ENCODE assay signal across 26 mouse cellular contexts in genomic region chr19:10855422-10855821, GRCm38 (mm10). TPM values are rescaled to one million over a fixed set of nuclear protein-coding genes. Genes with fewer than 3 reads are reported as not detected.
DNase-seq lines count a peak whose midpoint lies in the region; ATAC-seq lines count a peak whose summit lies in the region.
"Had no signal": no experiment of that assay in that cellular context is flagged by ENCODE, and none has a peak within 500 bp of the region (broad histone marks: within the 10 kb centered on the region; RNA-seq: fewer than 3 reads in every experiment).

No protein-coding gene starts in this region.

- H3K27ac ChIP-seq in embryonic facial prominence, embryonic 15.5 days (replicated peaks), result peak overlapping the region; percentile 36; the same call in 1 of the 2 replicates
- no peak overlapping the region for H3K27ac ChIP-seq in embryonic facial prominence, embryonic 10.5 days (replicated peaks)
- 0 out of 2 replicates have a peak overlapping the region, but pooled peaks have one; percentile 0 for H3K27ac ChIP-seq in hindbrain, embryonic 13.5 days
- H3K27ac ChIP-seq in hindbrain, embryonic 12.5 days, result no peak overlapping the region
- H3K27ac ChIP-seq in midbrain, embryonic 11.5 days (ENCODE audit: low read depth, low read length), result no peak overlapping the region
- no peak overlapping the region for H3K27ac ChIP-seq in midbrain, embryonic 16.5 days (ENCODE audit: low read length)
- H3K27ac ChIP-seq in macrophage, result peak overlapping the region; percentile 65
- H3K27ac ChIP-seq: forebrain, embryonic 13.5 days had no signal

- WGBS in embryonic facial prominence, embryonic 15.5 days, result 72% methylated on average over 3 of the region's 3 CpGs
- 83% methylated on average over 3 of the region's 3 CpGs for WGBS in embryonic facial prominence, embryonic 10.5 days
- 91% methylated on average over 3 of the region's 3 CpGs for WGBS in hindbrain, embryonic 13.5 days
- WGBS in hindbrain, embryonic 12.5 days, result 88% methylated on average over 3 of the region's 3 CpGs
- 92% methylated on average over 3 of the region's 3 CpGs for WGBS in midbrain, embryonic 11.5 days
- WGBS in midbrain, embryonic 16.5 days, result 96% methylated on average over 3 of the region's 3 CpGs
- WGBS in macrophage (ENCODE audit: missing documents), result 75% methylated on average over 2 of the region's 3 CpGs

- H3K27me3 ChIP-seq in embryonic facial prominence, embryonic 15.5 days, result no peaks in the 10 kb centered on the region
- H3K27me3 ChIP-seq in embryonic facial prominence, embryonic 10.5 days (replicated peaks; ENCODE audit: low read depth, poor library complexity, severe bottlenecking), result no peaks in the 10 kb centered on the region
- H3K27me3 ChIP-seq in hindbrain, embryonic 13.5 days, result no peaks in the 10 kb centered on the region
- no peaks in the 10 kb centered on the region for H3K27me3 ChIP-seq in hindbrain, embryonic 12.5 days
- no peaks in the 10 kb centered on the region for H3K27me3 ChIP-seq in midbrain, embryonic 11.5 days (ENCODE audit: control insufficient read depth, insufficient read depth, low read length)
- no peaks in the 10 kb centered on the region for H3K27me3 ChIP-seq in midbrain, embryonic 16.5 days (ENCODE audit: control insufficient read depth, insufficient read depth, low read depth, low read length)
- H3K27me3 ChIP-seq: CH12.LX; embryonic facial prominence, embryonic 13.5 days; forebrain, embryonic 13.5 days; Patski had no signal

- no peak overlapping the region for H3K4me3 ChIP-seq in embryonic facial prominence, embryonic 15.5 days (replicated peaks)
- no peak overlapping the region for H3K4me3 ChIP-seq in embryonic facial prominence, embryonic 10.5 days
- no peak overlapping the region for H3K4me3 ChIP-seq in hindbrain, embryonic 13.5 days
- H3K4me3 ChIP-seq in hindbrain, embryonic 12.5 days, result no peak overlapping the region
- no peak overlapping the region for H3K4me3 ChIP-seq in midbrain, embryonic 11.5 days (ENCODE audit: low read depth, low read length)
- H3K4me3 ChIP-seq in midbrain, embryonic 16.5 days (ENCODE audit: low read depth, low read length), result no peak overlapping the region
- no peak overlapping the region for H3K4me3 ChIP-seq in macrophage (ENCODE audit: inconsistent target)
- H3K4me3 ChIP-seq: embryonic facial prominence, embryonic 13.5 days; forebrain, embryonic 13.5 days had no signal

- 0 out of 2 replicates have a peak, but pooled peaks cover 4% of the 10 kb centered on the region for H3K4me1 ChIP-seq in embryonic facial prominence, embryonic 15.5 days
- no peaks in the 10 kb centered on the region for H3K4me1 ChIP-seq in embryonic facial prominence, embryonic 10.5 days
- no peaks in the 10 kb centered on the region for H3K4me1 ChIP-seq in hindbrain, embryonic 13.5 days (replicated peaks)
- 0 out of 2 replicates have a peak, but pooled peaks cover 4% of the 10 kb centered on the region for H3K4me1 ChIP-seq in hindbrain, embryonic 12.5 days
- H3K4me1 ChIP-seq in midbrain, embryonic 11.5 days (ENCODE audit: control insufficient read depth, insufficient read depth, low read length), result no peaks in the 10 kb centered on the region
- no peaks in the 10 kb centered on the region for H3K4me1 ChIP-seq in midbrain, embryonic 16.5 days (ENCODE audit: control insufficient read depth, insufficient read depth, low read length)
- H3K4me1 ChIP-seq: embryonic facial prominence, embryonic 13.5 days; forebrain, embryonic 13.5 days had no signal

- DNase-seq in embryonic facial prominence, embryonic 10.5 days (ENCODE audit: low spot score), result no peak
- peak; percentile 81 for DNase-seq in midbrain, embryonic 11.5 days (ENCODE audit: low spot score, missing footprints)
- DNase-seq in adrenal gland, postnatal 14 days, result no peak
- DNase-seq: adrenal gland, adult 8-10 months; adrenal gland, postnatal 36 days; B cell, adult 2 months; cerebellum, adult 11-12 months; cerebellum, adult 2 months; cerebellum, adult 9-10 months; cerebellum, postnatal 10 days; cerebellum, postnatal 25 days had no signal

- peaks cover 37% of the 10 kb centered on the region for H3K36me3 ChIP-seq in embryonic facial prominence, embryonic 15.5 days
- peaks cover 61% of the 10 kb centered on the region for H3K36me3 ChIP-seq in embryonic facial prominence, embryonic 10.5 days (replicated peaks)
- peaks cover 53% of the 10 kb centered on the region for H3K36me3 ChIP-seq in hindbrain, embryonic 13.5 days
- H3K36me3 ChIP-seq in hindbrain, embryonic 12.5 days, result peaks cover 47% of the 10 kb centered on the region
- peaks cover 28% of the 10 kb centered on the region for H3K36me3 ChIP-seq in midbrain, embryonic 11.5 days (ENCODE audit: control insufficient read depth, insufficient read depth, low read length)
- H3K36me3 ChIP-seq in midbrain, embryonic 16.5 days (ENCODE audit: control insufficient read depth, insufficient read depth, low read length), result peaks cover 25% of the 10 kb centered on the region; the same call in 1 of the 2 replicates
- peaks cover 76% of the 10 kb centered on the region for H3K36me3 ChIP-seq in macrophage (ENCODE audit: inconsistent target)
- H3K36me3 ChIP-seq: G1E had no signal

- ATAC-seq in embryonic facial prominence, embryonic 15.5 days (ENCODE audit: insufficient number of reproducible peaks, low FRiP score, low TSS enrichment, low read depth), result no peak
- ATAC-seq in hindbrain, embryonic 13.5 days (ENCODE audit: low FRiP score), result no peak
- no peak for ATAC-seq in hindbrain, embryonic 12.5 days (ENCODE audit: low FRiP score)
- ATAC-seq in midbrain, embryonic 11.5 days (ENCODE audit: low FRiP score), result no peak
- no peak for ATAC-seq in midbrain, embryonic 16.5 days
- ATAC-seq: activated CD4-positive, CD25-positive, alpha-beta regulatory T cell, adult 4 months; CD4-positive, CD25-positive, alpha-beta regulatory T cell, adult 4 months; Patski had no signal

- H3K4me2 ChIP-seq in embryonic facial prominence, embryonic 15.5 days (replicated peaks), result no peak overlapping the region
- no peak overlapping the region for H3K4me2 ChIP-seq in hindbrain, embryonic 13.5 days
- no peak overlapping the region for H3K4me2 ChIP-seq in hindbrain, embryonic 12.5 days (replicated peaks)
- H3K4me2 ChIP-seq in midbrain, embryonic 11.5 days, result no peak overlapping the region
- no peak overlapping the region for H3K4me2 ChIP-seq in midbrain, embryonic 16.5 days (ENCODE audit: low read length)
- H3K4me2 ChIP-seq: embryonic facial prominence, embryonic 13.5 days; forebrain, embryonic 13.5 days had no signal

- no peak overlapping the region for H3K9ac ChIP-seq in embryonic facial prominence, embryonic 15.5 days
- H3K9ac ChIP-seq in hindbrain, embryonic 13.5 days, result no peak overlapping the region
- H3K9ac ChIP-seq in hindbrain, embryonic 12.5 days, result no peak overlapping the region
- H3K9ac ChIP-seq in midbrain, embryonic 11.5 days (ENCODE audit: low read length), result no peak overlapping the region
- no peak overlapping the region for H3K9ac ChIP-seq in midbrain, embryonic 16.5 days (ENCODE audit: low read depth, low read length)
- H3K9ac ChIP-seq: embryonic facial prominence, embryonic 13.5 days; forebrain, embryonic 13.5 days had no signal

- H3K9me3 ChIP-seq in embryonic facial prominence, embryonic 15.5 days (replicated peaks), result no peaks in the 10 kb centered on the region
- H3K9me3 ChIP-seq in embryonic facial prominence, embryonic 10.5 days, result no peaks in the 10 kb centered on the region
- no peaks in the 10 kb centered on the region for H3K9me3 ChIP-seq in hindbrain, embryonic 13.5 days
- no peaks in the 10 kb centered on the region for H3K9me3 ChIP-seq in hindbrain, embryonic 12.5 days (replicated peaks)
- no peaks in the 10 kb centered on the region for H3K9me3 ChIP-seq in midbrain, embryonic 11.5 days (ENCODE audit: control insufficient read depth, low read length)
- H3K9me3 ChIP-seq in midbrain, embryonic 16.5 days (replicated peaks; ENCODE audit: control insufficient read depth, low read length, poor library complexity, severe bottlenecking), result no peaks in the 10 kb centered on the region
- H3K9me3 ChIP-seq: embryonic facial prominence, embryonic 13.5 days; forebrain, embryonic 13.5 days; G1E had no signal

- H3K79me2 ChIP-seq in macrophage (ENCODE audit: inconsistent target), result peaks cover 19% of the 10 kb centered on the region; the same call in 1 of the 2 replicates

RNA-seq across cellular contexts. Expression of gene Tmem132a, which starts 14.3 kb away (rescaled TPM):
- 82.1 and 82.5 TPM in 2 replicates for polyA plus RNA-seq in embryonic facial prominence, embryonic 15.5 days (2015; fragmentation: Nextera tagmentation; extraction: Ambion mirVana)
- 139 and 142 TPM in 2 replicates for polyA plus RNA-seq in embryonic facial prominence, embryonic 10.5 days (2016; fragmentation: Nextera tagmentation; extraction: Ambion mirVana)
- polyA plus RNA-seq in hindbrain, embryonic 13.5 days (2015; fragmentation: Nextera tagmentation; extraction: Ambion mirVana), result 174 and 180 TPM in 2 replicates
- polyA plus RNA-seq in hindbrain, embryonic 12.5 days (2016; fragmentation: Nextera tagmentation; extraction: Ambion mirVana), result 147 and 151 TPM in 2 replicates
- polyA plus RNA-seq in midbrain, embryonic 11.5 days (2014; fragmentation: Nextera tagmentation; extraction: Ambion mirVana), result 51.3 and 58.3 TPM in 2 replicates
- polyA plus RNA-seq in midbrain, embryonic 16.5 days (2015; fragmentation: Nextera tagmentation; extraction: Ambion mirVana), result 242 and 267 TPM in 2 replicates
- total RNA-seq in macrophage (2018; cell fraction: chromatin; rRNA removed), result 10 to 100 TPM in 10 of 26 experiments, 1 to 10 TPM in 16; 5.0 to 17.4 (median 7.9) TPM
- 10 to 100 TPM in 1 of 26 experiments, 1 to 10 TPM in 25; 2.0 to 11.2 (median 6.0) TPM for total RNA-seq in macrophage (2018; cell fraction: cytosol; rRNA removed)
- total RNA-seq in macrophage (2018; cell fraction: nucleus; rRNA removed), result 10 to 100 TPM in 15 of 26 experiments, 1 to 10 TPM in 11; 4.9 to 32.2 (median 12.9) TPM
- polyA plus RNA-seq in macrophage (2018), result 6.0 to 22.3 TPM (median 10.1 TPM) in 3 replicates
- total RNA-seq in adrenal gland, postnatal 14 days (2021), result 19.6 and 20.2 TPM in 2 replicates

RNA-seq across cellular contexts. Expression of gene Slc15a3, which starts 15.9 kb away (rescaled TPM):
- 2.0 and 2.3 TPM in 2 replicates for polyA plus RNA-seq in embryonic facial prominence, embryonic 15.5 days (2015; fragmentation: Nextera tagmentation; extraction: Ambion mirVana)
- polyA plus RNA-seq in embryonic facial prominence, embryonic 10.5 days (2016; fragmentation: Nextera tagmentation; extraction: Ambion mirVana), result 0.43 and 0.77 TPM in 2 replicates
- polyA plus RNA-seq in hindbrain, embryonic 13.5 days (2015; fragmentation: Nextera tagmentation; extraction: Ambion mirVana), result 0.25 and 0.36 TPM in 2 replicates
- 0.26 and 0.51 TPM in 2 replicates for polyA plus RNA-seq in hindbrain, embryonic 12.5 days (2016; fragmentation: Nextera tagmentation; extraction: Ambion mirVana)
- 0.18 and 0.25 TPM in 2 replicates for polyA plus RNA-seq in midbrain, embryonic 11.5 days (2014; fragmentation: Nextera tagmentation; extraction: Ambion mirVana)
- polyA plus RNA-seq in midbrain, embryonic 16.5 days (2015; fragmentation: Nextera tagmentation; extraction: Ambion mirVana), result 0.27 and 0.30 TPM in 2 replicates
- total RNA-seq in macrophage (2018; cell fraction: chromatin; rRNA removed), result 100 to 1,000 TPM; 207 to 998 (median 456) TPM
- 1,000 to 10,000 TPM in 1 of 26 experiments, 100 to 1,000 TPM in 25; 372 to 1,028 (median 651) TPM for total RNA-seq in macrophage (2018; cell fraction: cytosol; rRNA removed)
- 1,000 to 10,000 TPM in 8 of 26 experiments, 100 to 1,000 TPM in 18; 401 to 1,189 (median 870) TPM for total RNA-seq in macrophage (2018; cell fraction: nucleus; rRNA removed)
- polyA plus RNA-seq in macrophage (2018), result 344 to 583 TPM (median 414 TPM) in 3 replicates
- 2.0 and 2.6 TPM in 2 replicates for total RNA-seq in adrenal gland, postnatal 14 days (2021)

RNA-seq across cellular contexts. Expression of gene Cd6, which starts 25.6 kb away (rescaled TPM):
- polyA plus RNA-seq in embryonic facial prominence, embryonic 15.5 days (2015; fragmentation: Nextera tagmentation; extraction: Ambion mirVana), result 0.05 TPM in 1 of 2 replicates, not detected in the other
- polyA plus RNA-seq in embryonic facial prominence, embryonic 10.5 days (2016; fragmentation: Nextera tagmentation; extraction: Ambion mirVana), result 0.09 and 0.15 TPM in 2 replicates
- polyA plus RNA-seq in hindbrain, embryonic 13.5 days (2015; fragmentation: Nextera tagmentation; extraction: Ambion mirVana), result not detected in 2 replicates
- polyA plus RNA-seq in hindbrain, embryonic 12.5 days (2016; fragmentation: Nextera tagmentation; extraction: Ambion mirVana), result not detected in 2 replicates
- polyA plus RNA-seq in midbrain, embryonic 11.5 days (2014; fragmentation: Nextera tagmentation; extraction: Ambion mirVana), result not detected in 2 replicates
- polyA plus RNA-seq in midbrain, embryonic 16.5 days (2015; fragmentation: Nextera tagmentation; extraction: Ambion mirVana), result 0.06 TPM in 1 of 2 replicates, not detected in the other
- under 1 TPM in 1 of 26 experiments, not detected in 25; 0.71 TPM for total RNA-seq in macrophage (2018; cell fraction: chromatin; rRNA removed)
- under 1 TPM in 2 of 26 experiments, not detected in 24; 0.07 TPM for total RNA-seq in macrophage (2018; cell fraction: cytosol; rRNA removed)
- total RNA-seq in macrophage (2018; cell fraction: nucleus; rRNA removed), result under 1 TPM in 1 of 26 experiments, not detected in 25; 0.48 TPM
- polyA plus RNA-seq in macrophage (2018), result 0.06 to 0.12 TPM in 2 of 3 replicates, not detected in the other
- 0.41 and 5.2 TPM in 2 replicates for total RNA-seq in adrenal gland, postnatal 14 days (2021)
- polyA plus RNA-seq: embryonic facial prominence, embryonic 11.5 days; forebrain, embryonic 11.5 days; forebrain, embryonic 13.5 days; forebrain, embryonic 16.5 days; G1E had no signal

RNA-seq across cellular contexts. Expression of gene Tmem109, which starts 26.4 kb away (rescaled TPM):
- polyA plus RNA-seq in embryonic facial prominence, embryonic 15.5 days (2015; fragmentation: Nextera tagmentation; extraction: Ambion mirVana), result 133 and 139 TPM in 2 replicates
- polyA plus RNA-seq in embryonic facial prominence, embryonic 10.5 days (2016; fragmentation: Nextera tagmentation; extraction: Ambion mirVana), result 60.8 and 63.7 TPM in 2 replicates
- 34.2 and 34.3 TPM in 2 replicates for polyA plus RNA-seq in hindbrain, embryonic 13.5 days (2015; fragmentation: Nextera tagmentation; extraction: Ambion mirVana)
- 46.0 and 46.2 TPM in 2 replicates for polyA plus RNA-seq in hindbrain, embryonic 12.5 days (2016; fragmentation: Nextera tagmentation; extraction: Ambion mirVana)
- polyA plus RNA-seq in midbrain, embryonic 11.5 days (2014; fragmentation: Nextera tagmentation; extraction: Ambion mirVana), result 38.7 and 41.2 TPM in 2 replicates
- 47.0 TPM in 2 replicates for polyA plus RNA-seq in midbrain, embryonic 16.5 days (2015; fragmentation: Nextera tagmentation; extraction: Ambion mirVana)
- 10 to 100 TPM in 8 of 26 experiments, 1 to 10 TPM in 17, not detected in 1; 1.3 to 27.8 (median 6.8) TPM for total RNA-seq in macrophage (2018; cell fraction: chromatin; rRNA removed)
- 10 to 100 TPM; 22.0 to 60.5 (median 35.6) TPM for total RNA-seq in macrophage (2018; cell fraction: cytosol; rRNA removed)
- total RNA-seq in macrophage (2018; cell fraction: nucleus; rRNA removed), result 10 to 100 TPM in 25 of 26 experiments, 1 to 10 TPM in 1; 5.5 to 63.8 (median 25.4) TPM
- 30.6 to 77.7 TPM (median 50.2 TPM) in 3 replicates for polyA plus RNA-seq in macrophage (2018)
- total RNA-seq in adrenal gland, postnatal 14 days (2021), result 92.7 and 101 TPM in 2 replicates

RNA-seq across cellular contexts. Expression of gene Prpf19, which starts 39.6 kb away (rescaled TPM):
- 45.2 and 49.4 TPM in 2 replicates for polyA plus RNA-seq in embryonic facial prominence, embryonic 15.5 days (2015; fragmentation: Nextera tagmentation; extraction: Ambion mirVana)
- polyA plus RNA-seq in embryonic facial prominence, embryonic 10.5 days (2016; fragmentation: Nextera tagmentation; extraction: Ambion mirVana), result 38.9 and 42.0 TPM in 2 replicates
- polyA plus RNA-seq in hindbrain, embryonic 13.5 days (2015; fragmentation: Nextera tagmentation; extraction: Ambion mirVana), result 40.2 and 42.9 TPM in 2 replicates
- polyA plus RNA-seq in hindbrain, embryonic 12.5 days (2016; fragmentation: Nextera tagmentation; extraction: Ambion mirVana), result 37.3 and 37.7 TPM in 2 replicates
- polyA plus RNA-seq in midbrain, embryonic 11.5 days (2014; fragmentation: Nextera tagmentation; extraction: Ambion mirVana), result 52.7 and 58.4 TPM in 2 replicates
- 38.9 and 40.1 TPM in 2 replicates for polyA plus RNA-seq in midbrain, embryonic 16.5 days (2015; fragmentation: Nextera tagmentation; extraction: Ambion mirVana)
- 10 to 100 TPM in 25 of 26 experiments, 1 to 10 TPM in 1; 7.1 to 71.2 (median 36.1) TPM for total RNA-seq in macrophage (2018; cell fraction: chromatin; rRNA removed)
- total RNA-seq in macrophage (2018; cell fraction: cytosol; rRNA removed), result 10 to 100 TPM; 33.0 to 52.9 (median 43.5) TPM
- total RNA-seq in macrophage (2018; cell fraction: nucleus; rRNA removed), result 10 to 100 TPM; 13.8 to 66.9 (median 23.9) TPM
- 43.4 to 93.2 TPM (median 51.6 TPM) in 3 replicates for polyA plus RNA-seq in macrophage (2018)
- total RNA-seq in adrenal gland, postnatal 14 days (2021), result 125 and 126 TPM in 2 replicates

Comparison
In these comparisons a context has a peak if more than half of its experiments do, and no peak if none do; other contexts are left out.
1. H3K27ac ChIP-seq: peak in embryonic facial prominence, embryonic 15.5 days (single experiment), hindbrain, embryonic 13.5 days (single experiment) and macrophage (single experiment); none in embryonic facial prominence, embryonic 10.5 days (single experiment), hindbrain, embryonic 12.5 days (single experiment), midbrain, embryonic 11.5 days (single experiment) and midbrain, embryonic 16.5 days (single experiment).
2. RNA of gene Slc15a3, which starts 15.9 kb away (polyA plus RNA-seq): 344 to 583 TPM in macrophage; 2.0 to 2.3 TPM in embryonic facial prominence, embryonic 15.5 days, 0.43 to 0.77 TPM in embryonic facial prominence, embryonic 10.5 days, 0.25 to 0.36 TPM in hindbrain, embryonic 13.5 days, 0.27 to 0.30 TPM in midbrain, embryonic 16.5 days, 0.26 to 0.51 TPM in hindbrain, embryonic 12.5 days and 0.18 to 0.25 TPM in midbrain, embryonic 11.5 days; every median in the first group is over 100 times any median in the second.